ENCODE assay signal across 28 mouse cellular contexts in genomic region chr8:79256076-79256705, GRCm38 (mm10). TPM values are rescaled to one million over a fixed set of nuclear protein-coding genes. Genes with fewer than 3 reads are reported as not detected.
DNase-seq lines count a peak whose midpoint lies in the region; ATAC-seq and TF ChIP-seq lines count a peak whose summit lies in the region.
"Had no signal": no experiment of that assay in that cellular context is flagged by ENCODE, and none has a peak within 500 bp of the region (broad histone marks: within the 10 kb centered on the region; RNA-seq: fewer than 3 reads in every experiment).

No protein-coding gene starts in this region.

- intact Hi-C loops in heart, postnatal 36 days (cut with DNase I), result no loop called here

- no peaks in the 10 kb centered on the region for H3K27me3 ChIP-seq in hindbrain, postnatal 0 days (ENCODE audit: insufficient read depth, low read length)
- H3K27me3 ChIP-seq in hindbrain, embryonic 10.5 days (ENCODE audit: insufficient read depth, poor library complexity, severe bottlenecking), result no peaks in the 10 kb centered on the region
- no peaks in the 10 kb centered on the region for H3K27me3 ChIP-seq in lung, postnatal 0 days (replicated peaks; ENCODE audit: insufficient read depth, low read length)
- H3K27me3 ChIP-seq: forebrain, embryonic 12.5 days; heart, embryonic 13.5 days; megakaryocyte, embryonic 14.5 days; Patski had no signal

- no peak overlapping the region for H3K4me2 ChIP-seq in hindbrain, postnatal 0 days (ENCODE audit: low read depth, low read length)
- H3K4me2 ChIP-seq in lung, postnatal 0 days (replicated peaks; ENCODE audit: low read depth, low read length), result no peak overlapping the region
- H3K4me2 ChIP-seq: forebrain, embryonic 12.5 days; heart, embryonic 13.5 days had no signal

- DNase-seq in hindbrain, postnatal 0 days (ENCODE audit: low spot score), result peak; percentile 9
- DNase-seq in hindbrain, embryonic 10.5 days (ENCODE audit: low spot score), result no peak
- DNase-seq in lung, postnatal 0 days (ENCODE audit: low spot score), result peak; percentile 55
- no peak for DNase-seq in lung, adult 18-20 months
- peak; percentile 6 for DNase-seq in adipocyte (ENCODE audit: low spot score)
- no peak for DNase-seq in embryo, embryonic 11 days
- DNase-seq in heart, postnatal 36 days, result no peak
- DNase-seq: adrenal gland, postnatal 10 days; cerebellum, adult 11 months; cerebellum, postnatal 10 days; gastrocnemius, postnatal 10 days; heart, adult 18-20 months; heart, postnatal 4 days; kidney, adult 18-20 months; kidney, postnatal 14 days; layer of hippocampus, postnatal 36 days; liver, postnatal 0 days; right cerebral cortex, adult 18-20 months; thymus, postnatal 25 days had no signal

- no peaks in the 10 kb centered on the region for H3K36me3 ChIP-seq in hindbrain, postnatal 0 days (ENCODE audit: insufficient read depth, low read length)
- no peaks in the 10 kb centered on the region for H3K36me3 ChIP-seq in hindbrain, embryonic 10.5 days
- no peaks in the 10 kb centered on the region for H3K36me3 ChIP-seq in lung, postnatal 0 days (ENCODE audit: insufficient read depth, low read length)
- H3K36me3 ChIP-seq: forebrain, embryonic 12.5 days; heart, embryonic 13.5 days had no signal

- no peaks in the 10 kb centered on the region for H3K4me1 ChIP-seq in hindbrain, postnatal 0 days (ENCODE audit: insufficient read depth, low read length)
- no peaks in the 10 kb centered on the region for H3K4me1 ChIP-seq in hindbrain, embryonic 10.5 days (replicated peaks)
- H3K4me1 ChIP-seq in lung, postnatal 0 days (ENCODE audit: insufficient read depth, low read depth, low read length), result no peaks in the 10 kb centered on the region
- H3K4me1 ChIP-seq: forebrain, embryonic 12.5 days; megakaryocyte, embryonic 14.5 days had no signal

- no peak overlapping the region for H3K27ac ChIP-seq in hindbrain, postnatal 0 days
- no peak overlapping the region for H3K27ac ChIP-seq in hindbrain, embryonic 10.5 days
- no peak overlapping the region for H3K27ac ChIP-seq in lung, postnatal 0 days (ENCODE audit: low read length)
- H3K27ac ChIP-seq: forebrain, embryonic 12.5 days; heart, embryonic 13.5 days; layer of hippocampus, adult 2 months had no signal

- no peaks in the 10 kb centered on the region for H3K9me3 ChIP-seq in hindbrain, postnatal 0 days (ENCODE audit: low read length)
- H3K9me3 ChIP-seq in hindbrain, embryonic 10.5 days, result no peaks in the 10 kb centered on the region
- H3K9me3 ChIP-seq in lung, postnatal 0 days (ENCODE audit: low read length), result no peaks in the 10 kb centered on the region
- H3K9me3 ChIP-seq: forebrain, embryonic 12.5 days; heart, embryonic 13.5 days had no signal

- no peak overlapping the region for H3K4me3 ChIP-seq in hindbrain, postnatal 0 days (ENCODE audit: low read length)
- H3K4me3 ChIP-seq in hindbrain, embryonic 10.5 days, result no peak overlapping the region
- no peak overlapping the region for H3K4me3 ChIP-seq in lung, postnatal 0 days (ENCODE audit: low read depth, low read length)
- H3K4me3 ChIP-seq: forebrain, embryonic 12.5 days; heart, embryonic 13.5 days; layer of hippocampus, adult 2 months; megakaryocyte, embryonic 14.5 days had no signal

- WGBS in hindbrain, postnatal 0 days, result 60% methylated on average over 8 of the region's 8 CpGs
- 89% methylated on average over 8 of the region's 8 CpGs for WGBS in hindbrain, embryonic 10.5 days
- 45% methylated on average over 8 of the region's 8 CpGs for WGBS in lung, postnatal 0 days

- H3K9ac ChIP-seq in hindbrain, postnatal 0 days (replicated peaks; ENCODE audit: low read length), result no peak overlapping the region
- H3K9ac ChIP-seq in lung, postnatal 0 days (replicated peaks; ENCODE audit: low read depth), result no peak overlapping the region
- H3K9ac ChIP-seq: forebrain, embryonic 12.5 days; heart, embryonic 13.5 days; liver, postnatal 0 days had no signal

- TF ChIP-seq EP300 in lung, postnatal 0 days (IDR thresholded peaks at IDR 0.05), result no peak

- TF ChIP-seq CTCF in hindbrain, postnatal 0 days (IDR thresholded peaks at IDR 0.05; ENCODE audit: low read depth), result no peak
- TF ChIP-seq CTCF in lung, postnatal 0 days (IDR thresholded peaks at IDR 0.05), result no peak

- no peak for ATAC-seq in hindbrain, postnatal 0 days
- ATAC-seq in lung, postnatal 0 days, result peak; percentile 57
- ATAC-seq: hindbrain, embryonic 16.5 days; liver, postnatal 0 days; Patski had no signal

RNA-seq across cellular contexts. Expression of gene 1700011L22Rik, which starts 7.8 kb away (rescaled TPM):
- not detected in 2 replicates for total RNA-seq in hindbrain, postnatal 0 days (2014; rRNA removed)
- 0.25 TPM in 1 of 2 replicates, not detected in the other for polyA plus RNA-seq in hindbrain, postnatal 0 days (2015; fragmentation: Nextera tagmentation; extraction: Ambion mirVana)
- polyA plus RNA-seq in hindbrain, embryonic 10.5 days (2016; fragmentation: Nextera tagmentation; extraction: Ambion mirVana), result not detected in 2 replicates
- not detected in 2 replicates for polyA plus RNA-seq in lung, postnatal 0 days (2015; fragmentation: Nextera tagmentation; extraction: Ambion mirVana)
- total RNA-seq in heart, postnatal 36 days (2021), result not detected
- total RNA-seq: adrenal gland, postnatal 10 days; gastrocnemius, postnatal 10 days; heart, adult 18-20 months; heart, postnatal 4 days; layer of hippocampus, adult 2 months; layer of hippocampus, postnatal 36 days; left cerebral cortex, postnatal 25 days; liver, adult 2 months had no signal
- polyA plus RNA-seq: forebrain, embryonic 12.5 days; heart, embryonic 13.5 days; hindbrain, embryonic 16.5 days; liver, adult 2 months; liver, postnatal 0 days; neural tube, embryonic 11.5 days had no signal

RNA-seq across cellular contexts. Expression of gene Mmaa, which starts 38.5 kb away (rescaled TPM):
- 6.8 and 7.9 TPM in 2 replicates for total RNA-seq in hindbrain, postnatal 0 days (2014; rRNA removed)
- 11.5 and 12.9 TPM in 2 replicates for polyA plus RNA-seq in hindbrain, postnatal 0 days (2015; fragmentation: Nextera tagmentation; extraction: Ambion mirVana)
- 9.2 and 10.7 TPM in 2 replicates for polyA plus RNA-seq in hindbrain, embryonic 10.5 days (2016; fragmentation: Nextera tagmentation; extraction: Ambion mirVana)
- 7.9 and 11.1 TPM in 2 replicates for polyA plus RNA-seq in lung, postnatal 0 days (2015; fragmentation: Nextera tagmentation; extraction: Ambion mirVana)
- 10 to 100 TPM; 36.1 to 42.9 TPM for total RNA-seq in heart, postnatal 36 days (2021)

Comparison
In these comparisons a context has a peak if more than half of its experiments do, and no peak if none do; other contexts are left out.
1. DNase-seq: peak in hindbrain, postnatal 0 days (single experiment), lung, postnatal 0 days (single experiment) and adipocyte (single experiment); none in hindbrain, embryonic 10.5 days (single experiment), lung, adult 18-20 months (0 of 2), embryo, embryonic 11 days (single experiment) and heart, postnatal 36 days (0 of 2).